Mouse (Mus musculus) neural tube, embryonic 11.5 days (tissue): ENCODE measurements around the gene Hfe2. TPM values are rescaled to one million over a fixed set of nuclear protein-coding genes. Genes with fewer than 3 reads are reported as not detected.
A peak's percentile ranks its signal among the peaks of the same experiment; 100 is the strongest.

Source experiments
- ATAC-seq: fragments of 200-750 bp; cut with Nextera tagmentation; 2 replicates; pipeline ENCODE4 v1.8.0; 2017; ENCODE audit warnings: moderate number of reproducible peaks, mild to moderate bottlenecking, moderate TSS enrichment, moderate library complexity; ENCODE audit not compliant: insufficient read depth, low FRiP score, low TSS enrichment
- DNase-seq: peaks from one replicate; pipeline ENCODE4 v3.0.0-alpha.2; 2015; ENCODE audit warnings: low spot score
- H3K27ac ChIP-seq: fragments of 300-500 bp; sonication (generic); 2 replicates; pipeline ENCODE4 v1.5.1; 2014; ENCODE audit warnings: low read depth, mild to moderate bottlenecking, low read length
- H3K27me3 ChIP-seq: fragments of 300-500 bp; sonication (generic); 2 replicates; pipeline ENCODE4 v1.6.1; 2014; ENCODE audit warnings: mild to moderate bottlenecking, low read length, mixed read lengths; ENCODE audit not compliant: control insufficient read depth, insufficient read depth
- H3K36me3 ChIP-seq: fragments of 300-500 bp; sonication (generic); 2 replicates; pipeline ENCODE4 v1.6.1; 2014; ENCODE audit warnings: mild to moderate bottlenecking, low read length, moderate library complexity, mixed read lengths; ENCODE audit not compliant: control insufficient read depth, insufficient read depth
- H3K4me1 ChIP-seq: fragments of 300-500 bp; sonication (generic); 2 replicates; pipeline ENCODE4 v1.6.1; 2014; ENCODE audit warnings: low read length, mixed read lengths; ENCODE audit not compliant: control insufficient read depth, insufficient read depth
- H3K4me2 ChIP-seq: fragments of 300-500 bp; sonication (generic); 2 replicates; pipeline ENCODE4 v1.6.1; 2014; ENCODE audit warnings: low read depth, mild to moderate bottlenecking, moderate library complexity
- H3K4me3 ChIP-seq: fragments of 300-500 bp; sonication (generic); 2 replicates; pipeline ENCODE4 v1.5.1; 2014; ENCODE audit warnings: low read depth, low read length
- H3K9ac ChIP-seq: fragments of 300-500 bp; sonication (generic); 2 replicates; pipeline ENCODE4 v1.6.1; 2014; ENCODE audit warnings: mild to moderate bottlenecking, low read length
- H3K9me3 ChIP-seq: fragments of 300-500 bp; sonication (generic); 2 replicates; pipeline ENCODE4 v1.6.1; 2016; ENCODE audit warnings: low read length; ENCODE audit not compliant: control insufficient read depth
- WGBS: fragments of 180-500 bp; shearing (Covaris S2); extraction: QIAGEN DNeasy Blood & Tissue Kit; methylation state at CpG from one replicate; pipeline ENCODE4 v1.1.7; 2014; 5-methylcytosine and 5-hydroxymethylcytosine counted together
- polyA plus RNA-seq: library from polyadenylated mRNA; unstranded; fragments of >200 nt; fragmentation: Nextera tagmentation; extraction: Ambion mirVana; gene quantifications from 2 replicates; pipeline ENCODE4 v1.2.1, GENCODE M21; 2014

Hfe2 gene
- polyA plus RNA-seq, 1 experiment from 2014 or later: 3.6 TPM

GRCm38 (mm10) chr3:96569966-96570605 lies 45.1 kb downstream of the Hfe2 start:
- no peaks in the 10 kb centered on the region for H3K9me3 ChIP-seq
- no peak overlapping the region for H3K4me2 ChIP-seq
- WGBS: 91% methylated on average over 11 of the region's 11 CpGs
- DNase-seq (no peak), ATAC-seq (no peak)
- H3K9ac ChIP-seq: no peak overlapping the region
- H3K36me3 ChIP-seq: no peaks in the 10 kb centered on the region
- H3K4me1 ChIP-seq: no peaks in the 10 kb centered on the region
- no peak overlapping the region for H3K4me3 ChIP-seq
- no peak overlapping the region for H3K27ac ChIP-seq
- H3K27me3 ChIP-seq: no peaks in the 10 kb centered on the region

- Histone ChIP-seq H3K36me3 (no peaks in the 10 kb centered on the region), H3K27ac (no peak overlapping the region), H3K9ac (no peak overlapping the region), H3K9me3 (no peaks in the 10 kb centered on the region), H3K27me3 (no peaks in the 10 kb centered on the region), H3K4me2 (no peak overlapping the region), H3K4me3 (no peak overlapping the region), H3K4me1 (no peaks in the 10 kb centered on the region)
- WGBS: 81% methylated on average over 7 of the region's 7 CpGs
- ATAC-seq: no peak
- DNase-seq: no peak
Measured at GRCm38 (mm10) chr3:96570643-96571042, 45.7 kb downstream of the Hfe2 start.

- no peak for ATAC-seq
- Histone ChIP-seq H3K4me3 (no peak overlapping the region), H3K4me1 (peaks cover 3% of the 10 kb centered on the region; the same call in 1 of the 2 replicates), H3K4me2 (no peak overlapping the region), H3K27me3 (no peaks in the 10 kb centered on the region), H3K9ac (no peak overlapping the region), H3K27ac (no peak overlapping the region), H3K9me3 (no peaks in the 10 kb centered on the region), H3K36me3 (no peaks in the 10 kb centered on the region)
- DNase-seq: no peak
- WGBS: 70% methylated on average over 2 of the region's 2 CpGs
Measured at GRCm38 (mm10) chr3:96571336-96571735, 46.4 kb downstream of the Hfe2 start.

DNA sequence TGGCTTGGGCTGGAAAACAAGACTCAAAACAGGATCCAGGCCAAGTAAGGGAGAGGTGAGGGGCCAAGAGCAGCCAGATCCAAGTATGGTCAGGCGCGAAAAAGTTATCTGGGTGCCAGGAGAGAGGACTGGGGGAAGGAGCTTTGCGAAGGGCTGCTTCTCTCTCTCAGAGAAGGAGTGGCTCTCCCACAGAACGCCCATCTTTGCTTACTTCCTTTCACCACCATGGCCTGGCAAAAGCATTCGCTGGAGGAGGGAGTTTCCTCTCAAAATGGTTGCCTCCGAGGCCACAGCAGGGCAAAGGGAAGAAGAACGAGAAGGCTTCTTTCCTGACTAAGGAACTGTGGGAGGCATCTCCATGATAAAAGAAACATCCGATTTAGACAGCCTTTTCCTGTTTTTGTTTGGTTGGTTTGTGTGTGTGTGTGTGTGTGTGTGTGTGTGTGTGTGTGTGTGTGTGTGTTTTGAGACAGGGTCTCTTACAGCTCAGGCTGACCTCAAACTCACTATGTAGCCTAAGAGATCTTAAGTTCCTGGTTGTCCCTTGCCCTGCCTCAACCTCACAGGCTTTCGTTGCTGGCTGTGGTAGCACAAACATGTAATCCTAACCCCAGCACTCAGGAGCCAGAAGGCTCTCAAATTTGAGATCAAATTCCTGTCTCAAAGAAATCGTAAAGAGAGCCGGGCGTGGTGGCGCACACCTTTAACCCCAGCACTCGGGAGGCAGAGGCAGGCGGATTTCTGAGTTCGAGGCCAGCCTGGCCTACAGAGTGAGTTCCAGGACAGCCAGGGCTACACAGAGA lies 47.1 kb downstream of the Hfe2 start:
- Histone ChIP-seq H3K27ac (no peak overlapping the region), H3K9me3 (no peaks in the 10 kb centered on the region), H3K36me3 (no peaks in the 10 kb centered on the region), H3K4me3 (no peak overlapping the region), H3K9ac (no peak overlapping the region), H3K4me2 (no peak overlapping the region), H3K27me3 (no peaks in the 10 kb centered on the region), H3K4me1 (peaks cover 9% of the 10 kb centered on the region)
- ATAC-seq (no peak), DNase-seq (no peak)
- 83% methylated on average over 16 of the region's 16 CpGs for WGBS

DNA sequence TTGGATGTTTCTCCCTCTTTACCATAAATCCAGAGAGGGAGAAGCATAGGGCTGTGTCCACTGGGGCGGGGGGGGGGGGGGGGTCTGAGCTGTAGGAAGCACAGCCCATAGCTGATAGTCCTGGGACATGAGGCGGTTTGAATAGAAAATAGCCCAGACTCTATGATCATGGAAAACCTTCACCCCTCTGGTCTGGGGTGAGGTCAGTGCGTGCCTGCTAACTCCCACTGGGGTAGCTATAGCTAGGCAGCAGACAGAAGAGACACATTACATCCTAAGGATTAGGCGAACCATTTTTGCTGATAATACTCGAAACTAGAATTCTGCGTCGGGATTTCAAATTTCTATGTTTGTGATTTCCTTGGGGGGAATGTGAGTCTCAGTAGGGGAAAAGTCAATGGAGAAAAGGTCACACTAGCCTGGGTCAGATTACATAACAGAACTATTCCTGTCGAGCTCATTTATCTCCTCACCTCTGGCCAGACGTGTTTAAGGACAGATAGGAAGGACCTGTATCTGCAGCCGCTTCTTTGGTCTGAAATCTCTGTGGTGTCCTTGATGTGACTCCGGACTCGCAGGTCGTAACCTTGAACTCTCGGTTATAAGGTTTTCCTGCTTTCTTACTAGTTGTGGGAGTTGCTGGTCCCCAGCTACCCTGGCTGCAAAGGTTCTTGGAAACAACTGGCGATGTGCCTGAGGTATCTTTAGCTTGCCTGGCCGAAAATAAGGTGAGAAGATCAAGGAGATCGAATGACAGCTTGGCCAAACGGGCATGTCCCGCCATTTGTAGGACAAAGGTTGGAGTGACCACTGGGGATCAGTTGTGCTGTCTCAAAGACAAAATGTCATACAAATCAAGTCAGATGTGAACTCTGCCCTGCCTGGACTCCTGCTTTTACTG lies 48.9 kb downstream of the Hfe2 start:
- H3K4me1 ChIP-seq: peaks cover 15% of the 10 kb centered on the region
- no peaks in the 10 kb centered on the region for H3K9me3 ChIP-seq
- H3K27ac ChIP-seq: no peak overlapping the region
- DNase-seq: no peak
- no peak overlapping the region for H3K9ac ChIP-seq
- no peak for ATAC-seq
- 77% methylated on average over 18 of the region's 19 CpGs for WGBS
- H3K36me3 ChIP-seq: no peaks in the 10 kb centered on the region
- H3K27me3 ChIP-seq: no peaks in the 10 kb centered on the region
- H3K4me2 ChIP-seq: no peak overlapping the region
- H3K4me3 ChIP-seq: no peak overlapping the region

DNA sequence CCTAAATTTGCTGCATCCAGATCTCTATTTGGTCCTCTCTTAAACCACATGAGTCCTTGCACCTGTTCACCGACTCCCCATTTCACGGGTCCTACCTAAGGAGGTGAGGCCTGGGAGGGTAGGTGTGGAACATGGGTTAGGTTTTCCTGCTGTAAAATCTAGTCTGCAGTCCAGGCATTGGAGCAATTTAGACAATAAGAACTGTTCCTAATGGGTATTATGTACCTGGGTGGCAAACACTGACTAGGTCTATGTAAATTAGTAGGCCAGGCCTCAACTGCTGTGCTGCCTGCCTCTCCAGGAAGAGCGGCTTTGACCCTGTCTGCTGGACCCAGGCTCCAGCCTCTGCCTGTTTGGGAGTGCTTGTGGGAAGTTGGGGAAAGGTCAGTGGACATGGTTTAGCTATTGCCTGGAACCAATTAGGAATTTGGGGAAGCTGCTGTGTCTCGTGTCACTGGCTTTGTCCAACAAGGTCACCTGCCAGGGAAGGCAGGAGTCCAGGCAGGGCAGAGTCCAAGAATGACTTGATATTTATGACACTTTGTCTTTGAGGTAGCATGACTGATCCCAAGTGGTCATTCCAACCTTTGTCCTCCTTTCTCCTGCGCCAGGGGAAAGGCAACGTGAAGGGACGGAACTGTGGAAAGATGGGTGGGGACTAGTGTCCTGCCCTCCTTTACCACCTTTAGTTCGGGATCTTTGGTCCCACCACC lies 50.5 kb downstream of the Hfe2 start:
- H3K4me3 ChIP-seq: no peak overlapping the region
- no peaks in the 10 kb centered on the region for H3K9me3 ChIP-seq
- DNase-seq (no peak), ATAC-seq (no peak)
- no peak overlapping the region for H3K4me2 ChIP-seq
- peaks cover 16% of the 10 kb centered on the region for H3K4me1 ChIP-seq
- H3K36me3 ChIP-seq: no peaks in the 10 kb centered on the region
- H3K9ac ChIP-seq: no peak overlapping the region
- H3K27ac ChIP-seq: no peak overlapping the region
- no peaks in the 10 kb centered on the region for H3K27me3 ChIP-seq
- WGBS: 63% methylated on average over 8 of the region's 8 CpGs

- H3K4me2 ChIP-seq: peak overlapping the region; percentile 29
- H3K4me1 ChIP-seq: peaks cover 18% of the 10 kb centered on the region
- H3K4me3 ChIP-seq: peak overlapping the region; percentile 8; the same call in 1 of the 2 replicates
- H3K36me3 ChIP-seq: no peaks in the 10 kb centered on the region
- DNase-seq (no peak), ATAC-seq (no peak)
- WGBS: 52% methylated on average over 14 of the region's 14 CpGs
- H3K27ac ChIP-seq: peak overlapping the region; percentile 86
- H3K9me3 ChIP-seq: no peaks in the 10 kb centered on the region
- no peak overlapping the region for H3K9ac ChIP-seq
- no peaks in the 10 kb centered on the region for H3K27me3 ChIP-seq
Measured at GRCm38 (mm10) chr3:96576005-96576658, 51.2 kb downstream of the Hfe2 start.
